Mouse (Mus musculus): ENCODE data around the gene Egln1. TPM values are rescaled to one million over a fixed set of nuclear protein-coding genes. Genes with fewer than 3 reads are reported as not detected.
A peak's percentile ranks its signal among the peaks of the same experiment; 100 is the strongest.

Gene Egln1
- polyA plus RNA-seq, 1 experiment from 2014 or later = 10.0 TPM

DNA sequence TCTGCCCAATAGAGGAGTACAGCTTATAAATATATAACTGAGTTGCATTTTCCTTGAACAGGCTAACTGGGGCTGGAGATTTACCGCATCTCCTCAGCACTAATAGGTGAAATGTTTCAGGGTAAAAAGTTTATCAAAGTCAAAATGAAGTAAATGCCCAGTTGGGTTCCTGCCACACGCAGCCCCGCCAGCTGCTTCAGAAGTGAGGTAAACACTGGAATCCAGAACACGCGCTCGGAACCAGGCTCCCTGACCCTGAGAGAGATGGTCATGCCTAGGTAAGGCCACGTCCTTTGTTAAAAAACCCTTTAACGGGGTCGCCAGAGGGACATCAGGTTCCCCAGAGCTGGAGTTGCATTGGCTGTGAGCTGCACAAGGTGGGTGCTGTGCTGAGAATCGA is 12.4 kb downstream of the Egln1 start:
- ATAC-seq (replicated peaks; ENCODE audit: low FRiP score) (no peak), DNase-seq (ENCODE audit: low spot score) (no peak)
- Histone ChIP-seq H3K4me1 (replicated peaks; ENCODE audit: control insufficient read depth, insufficient read depth, low read length) (no peaks in the 10 kb centered on the region), H3K27me3 (replicated peaks; ENCODE audit: control insufficient read depth, insufficient read depth, low read length) (no peaks in the 10 kb centered on the region), H3K9ac (ENCODE audit: low read depth, low read length) (no peak overlapping the region), H3K36me3 (ENCODE audit: control insufficient read depth, insufficient read depth, low read length) (peaks cover 5% of the 10 kb centered on the region; the same call in 1 of the 2 replicates), H3K27ac (ENCODE audit: low read depth, low read length) (no peak overlapping the region), H3K4me2 (no peak overlapping the region), H3K4me3 (ENCODE audit: low read depth, low read length) (no peak overlapping the region), H3K9me3 (ENCODE audit: control insufficient read depth, low read length) (no peaks in the 10 kb centered on the region)
- 91% methylated on average over 10 of the region's 10 CpGs for WGBS

DNA sequence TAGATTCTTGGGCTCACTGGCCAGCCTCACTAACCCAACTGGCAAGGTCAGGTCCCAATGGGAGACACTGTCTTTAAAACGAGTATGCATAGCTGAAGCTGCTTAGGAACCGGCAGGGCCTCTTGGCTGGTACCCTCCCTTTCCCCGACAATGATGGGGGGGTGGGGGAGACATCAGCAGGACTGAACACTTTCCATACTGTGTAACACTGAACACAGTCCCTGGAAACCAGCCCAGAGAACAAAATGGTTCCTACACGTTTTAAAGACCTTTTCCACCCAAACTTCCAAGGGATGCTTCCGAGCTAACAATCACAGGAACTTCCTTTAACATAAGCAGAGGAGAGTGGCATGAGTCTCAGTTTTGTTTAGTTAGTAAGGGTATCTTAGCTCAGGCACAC is 14.0 kb downstream of the Egln1 start:
- no peaks in the 10 kb centered on the region; the same call in 1 of the 2 replicates for H3K4me1 ChIP-seq (replicated peaks; ENCODE audit: control insufficient read depth, insufficient read depth, low read length)
- DNase-seq (ENCODE audit: low spot score) = no peak
- H3K9ac ChIP-seq (ENCODE audit: low read depth, low read length) = no peak overlapping the region
- no peaks in the 10 kb centered on the region for H3K27me3 ChIP-seq (replicated peaks; ENCODE audit: control insufficient read depth, insufficient read depth, low read length)
- H3K4me2 ChIP-seq = no peak overlapping the region
- no peaks in the 10 kb centered on the region for H3K9me3 ChIP-seq (ENCODE audit: control insufficient read depth, low read length)
- peaks cover 5% of the 10 kb centered on the region; the same call in 1 of the 2 replicates for H3K36me3 ChIP-seq (ENCODE audit: control insufficient read depth, insufficient read depth, low read length)
- ATAC-seq (replicated peaks; ENCODE audit: low FRiP score) = no peak
- H3K27ac ChIP-seq (ENCODE audit: low read depth, low read length) = no peak overlapping the region
- no peak overlapping the region for H3K4me3 ChIP-seq (ENCODE audit: low read depth, low read length)
- 76% methylated on average over 5 of the region's 5 CpGs for WGBS

DNA sequence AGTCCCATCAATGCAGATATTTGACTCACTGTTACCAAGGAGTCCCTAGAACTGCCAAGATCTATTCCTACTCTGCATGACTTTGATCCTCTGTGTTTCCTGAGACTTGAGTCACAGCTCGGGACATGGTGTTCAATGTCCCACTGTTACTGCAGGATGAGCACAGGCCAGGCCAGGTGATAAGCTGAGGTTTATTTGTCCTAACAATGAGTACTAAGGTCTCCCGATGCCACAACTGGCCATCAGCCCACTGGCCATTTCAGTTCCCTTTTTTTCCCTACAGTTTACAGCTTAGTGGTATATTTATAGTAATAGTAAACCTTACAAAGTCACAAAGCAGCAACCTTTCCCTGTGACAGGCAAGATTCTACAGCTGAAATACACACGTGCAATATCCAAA is 16.7 kb downstream of the Egln1 start:
- Histone ChIP-seq H3K27ac (ENCODE audit: low read depth, low read length) (no peak overlapping the region), H3K4me1 (replicated peaks; ENCODE audit: control insufficient read depth, insufficient read depth, low read length) (peaks cover 5% of the 10 kb centered on the region; the same call in 1 of the 2 replicates)
- ATAC-seq (replicated peaks; ENCODE audit: low FRiP score) = no peak

DNA sequence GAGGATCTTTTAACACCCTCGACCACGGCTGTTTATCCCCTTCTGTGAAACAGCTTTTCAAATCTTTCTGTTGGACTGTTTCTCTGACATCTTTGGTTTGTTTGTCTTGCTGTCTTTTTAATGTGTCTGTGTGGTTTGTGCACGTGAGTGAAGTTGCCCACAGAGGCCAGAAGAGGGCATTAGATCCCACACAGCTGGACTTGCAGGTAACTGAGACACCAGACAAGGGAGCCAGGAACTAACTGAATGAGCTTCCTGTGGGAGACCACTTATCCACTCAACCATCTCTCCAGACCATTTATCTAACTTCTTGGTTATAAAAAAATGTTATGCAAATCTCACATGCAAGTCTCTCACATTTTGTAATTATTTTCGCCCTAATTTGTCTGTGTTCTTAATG is 18.5 kb downstream of the Egln1 start:
- no peak overlapping the region for H3K9ac ChIP-seq (ENCODE audit: low read depth, low read length)
- peaks cover 18% of the 10 kb centered on the region for H3K4me1 ChIP-seq (replicated peaks; ENCODE audit: control insufficient read depth, insufficient read depth, low read length)
- H3K9me3 ChIP-seq (ENCODE audit: control insufficient read depth, low read length) = no peaks in the 10 kb centered on the region
- no peaks in the 10 kb centered on the region for H3K36me3 ChIP-seq (ENCODE audit: control insufficient read depth, insufficient read depth, low read length)
- no peak overlapping the region for H3K4me2 ChIP-seq
- no peak overlapping the region for H3K27ac ChIP-seq (ENCODE audit: low read depth, low read length)
- H3K4me3 ChIP-seq (ENCODE audit: low read depth, low read length) = no peak overlapping the region
- WGBS = 89% methylated on average over 4 of the region's 4 CpGs
- ATAC-seq (replicated peaks; ENCODE audit: low FRiP score) = no peak
- no peaks in the 10 kb centered on the region for H3K27me3 ChIP-seq (replicated peaks; ENCODE audit: control insufficient read depth, insufficient read depth, low read length)
- DNase-seq (ENCODE audit: low spot score) = no peak

More for the DNA sequence above, 16.7 kb downstream of the Egln1 start:
- Histone ChIP-seq H3K36me3 (ENCODE audit: control insufficient read depth, insufficient read depth, low read length) (peaks cover 1% of the 10 kb centered on the region; the same call in 1 of the 2 replicates), H3K4me3 (ENCODE audit: low read depth, low read length) (no peak overlapping the region), H3K4me2 (no peak overlapping the region), H3K27me3 (replicated peaks; ENCODE audit: control insufficient read depth, insufficient read depth, low read length) (no peaks in the 10 kb centered on the region), H3K9ac (ENCODE audit: low read depth, low read length) (no peak overlapping the region), H3K9me3 (ENCODE audit: control insufficient read depth, low read length) (no peaks in the 10 kb centered on the region)
- 72% methylated on average over 3 of the region's 3 CpGs for WGBS
- DNase-seq (ENCODE audit: low spot score) = no peak

DNA sequence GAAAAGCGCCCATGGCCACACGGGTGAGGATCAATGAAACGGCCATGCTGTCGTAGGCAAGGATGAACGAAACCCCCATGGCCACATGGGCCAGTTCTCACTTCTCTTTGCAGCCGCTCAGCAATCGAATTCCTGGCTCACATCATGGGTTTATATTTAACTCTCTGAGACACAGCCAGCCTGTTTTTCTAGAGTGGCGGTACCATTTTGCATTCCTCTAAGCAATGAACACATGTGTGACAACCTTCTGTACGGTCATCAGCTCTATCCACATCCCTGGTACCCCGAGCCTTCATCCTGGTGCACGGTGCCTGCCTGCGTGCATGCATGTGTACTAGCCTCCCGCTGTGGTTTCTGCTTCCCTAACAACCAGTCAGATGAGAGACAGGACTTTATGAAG is 19.0 kb downstream of the Egln1 start:
- H3K9me3 ChIP-seq (ENCODE audit: control insufficient read depth, low read length) = no peaks in the 10 kb centered on the region
- no peaks in the 10 kb centered on the region for H3K27me3 ChIP-seq (replicated peaks; ENCODE audit: control insufficient read depth, insufficient read depth, low read length)
- no peak overlapping the region for H3K4me2 ChIP-seq
- ATAC-seq (replicated peaks; ENCODE audit: low FRiP score) (no peak), DNase-seq (ENCODE audit: low spot score) (no peak)
- WGBS = 87% methylated on average over 13 of the region's 13 CpGs
- H3K9ac ChIP-seq (ENCODE audit: low read depth, low read length) = no peak overlapping the region
- H3K27ac ChIP-seq (ENCODE audit: low read depth, low read length) = no peak overlapping the region
- no peaks in the 10 kb centered on the region for H3K36me3 ChIP-seq (ENCODE audit: control insufficient read depth, insufficient read depth, low read length)
- H3K4me1 ChIP-seq (replicated peaks; ENCODE audit: control insufficient read depth, insufficient read depth, low read length) = peaks cover 21% of the 10 kb centered on the region
- no peak overlapping the region for H3K4me3 ChIP-seq (ENCODE audit: low read depth, low read length)

DNA sequence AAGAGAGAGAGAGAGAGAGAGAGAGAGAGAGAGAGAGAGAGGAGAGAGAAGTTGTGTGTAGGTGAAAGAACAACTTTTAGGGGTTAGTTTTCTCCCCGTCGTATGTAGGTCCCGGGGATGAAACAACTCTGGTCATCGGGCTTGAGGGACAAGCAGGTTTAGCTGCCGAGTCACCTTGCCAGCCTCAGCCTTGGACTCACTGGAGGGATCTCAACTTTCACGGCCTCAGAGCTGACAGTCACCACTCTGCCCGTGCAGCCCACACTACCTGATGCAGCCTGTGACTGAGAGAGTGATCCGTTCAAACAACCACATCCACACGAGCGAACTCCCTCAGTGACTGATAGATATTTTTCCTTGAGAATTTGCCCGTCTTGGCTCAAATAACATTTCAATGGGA is 20.1 kb downstream of the Egln1 start:
- no peaks in the 10 kb centered on the region for H3K9me3 ChIP-seq (ENCODE audit: control insufficient read depth, low read length)
- 87% methylated on average over 11 of the region's 11 CpGs for WGBS
- no peak overlapping the region for H3K4me2 ChIP-seq
- H3K4me3 ChIP-seq (ENCODE audit: low read depth, low read length) = no peak overlapping the region
- peaks cover 21% of the 10 kb centered on the region for H3K4me1 ChIP-seq (replicated peaks; ENCODE audit: control insufficient read depth, insufficient read depth, low read length)
- no peak for DNase-seq (ENCODE audit: low spot score)
- H3K9ac ChIP-seq (ENCODE audit: low read depth, low read length) = no peak overlapping the region
- no peaks in the 10 kb centered on the region for H3K36me3 ChIP-seq (ENCODE audit: control insufficient read depth, insufficient read depth, low read length)
- H3K27me3 ChIP-seq (replicated peaks; ENCODE audit: control insufficient read depth, insufficient read depth, low read length) = no peaks in the 10 kb centered on the region
- ATAC-seq (replicated peaks; ENCODE audit: low FRiP score) = no peak
- H3K27ac ChIP-seq (ENCODE audit: low read depth, low read length) = no peak overlapping the region

DNA sequence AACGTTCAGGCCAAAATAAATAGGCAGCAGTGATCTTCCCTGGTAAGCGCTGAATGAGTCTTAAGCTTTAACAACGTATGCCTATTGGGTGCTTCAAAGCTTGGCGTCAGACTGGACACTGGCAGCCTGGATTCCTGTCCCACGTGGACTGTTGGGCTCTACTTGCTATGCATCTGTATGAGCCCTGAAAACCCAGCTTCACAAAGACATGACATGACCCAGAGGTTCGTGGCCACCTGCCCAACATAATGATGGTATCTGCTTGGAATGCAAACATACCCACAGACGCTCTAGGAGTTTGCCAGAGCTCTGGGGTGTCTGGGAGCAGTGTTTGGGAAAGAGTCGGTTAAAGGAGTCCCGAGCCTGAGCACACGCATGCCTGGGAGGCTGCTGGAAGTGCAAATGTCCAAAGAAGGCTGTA is 22.8 kb downstream of the Egln1 start:
- peaks cover 41% of the 10 kb centered on the region for H3K4me1 ChIP-seq (replicated peaks; ENCODE audit: control insufficient read depth, insufficient read depth, low read length)
- H3K4me3 ChIP-seq (ENCODE audit: low read depth, low read length) = no peak overlapping the region
- no peaks in the 10 kb centered on the region for H3K36me3 ChIP-seq (ENCODE audit: control insufficient read depth, insufficient read depth, low read length)
- no peak overlapping the region for H3K4me2 ChIP-seq
- H3K27ac ChIP-seq (ENCODE audit: low read depth, low read length) = no peak overlapping the region
- no peaks in the 10 kb centered on the region for H3K9me3 ChIP-seq (ENCODE audit: control insufficient read depth, low read length)
- no peak overlapping the region for H3K9ac ChIP-seq (ENCODE audit: low read depth, low read length)
- 65% methylated on average over 10 of the region's 10 CpGs for WGBS
- H3K27me3 ChIP-seq (replicated peaks; ENCODE audit: control insufficient read depth, insufficient read depth, low read length) = no peaks in the 10 kb centered on the region
- DNase-seq (ENCODE audit: low spot score) = no peak
- ATAC-seq (replicated peaks; ENCODE audit: low FRiP score) = no peak

DNA sequence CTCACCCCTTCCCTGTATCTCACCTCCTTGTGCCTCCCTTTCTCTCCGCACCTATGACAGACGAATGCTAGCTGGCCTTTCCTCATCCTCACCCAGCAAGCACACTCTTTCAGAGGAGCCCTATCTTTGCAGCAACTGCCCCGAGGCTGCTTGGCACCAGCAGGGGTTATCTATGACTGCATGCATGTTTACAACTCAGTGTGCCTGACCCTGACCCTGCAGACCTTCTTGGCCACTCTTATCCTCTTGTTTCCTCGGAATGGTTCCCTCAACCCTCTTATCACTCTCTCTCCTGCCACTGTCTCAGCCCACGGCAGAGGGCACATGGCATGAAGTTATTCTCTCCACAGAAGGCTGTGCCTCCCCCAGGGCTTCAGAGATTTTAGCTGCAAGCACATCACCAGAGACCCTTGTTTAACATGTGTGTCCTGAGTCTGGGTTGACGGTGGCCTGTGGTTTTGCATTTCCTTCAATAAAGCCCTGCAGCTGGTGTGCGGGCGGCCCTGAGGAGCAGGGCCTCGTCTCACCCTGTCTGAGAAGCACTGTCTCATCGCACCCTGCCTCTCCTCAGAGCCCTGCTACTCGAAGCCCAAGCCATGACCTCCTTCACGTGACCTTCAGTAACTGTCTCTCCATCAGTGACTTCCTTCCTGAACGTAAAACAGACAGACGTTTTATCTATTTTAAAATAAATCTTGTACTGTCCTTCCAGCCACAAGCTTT is 23.4 kb downstream of the Egln1 start:
- DNase-seq (ENCODE audit: low spot score) = no peak
- no peak overlapping the region; the same call in 1 of the 2 replicates for H3K27ac ChIP-seq (ENCODE audit: low read depth, low read length)
- 32% methylated on average over 14 of the region's 14 CpGs for WGBS

More for the DNA sequence above, 23.4 kb downstream of the Egln1 start:
- Histone ChIP-seq H3K4me1 (replicated peaks; ENCODE audit: control insufficient read depth, insufficient read depth, low read length) (peaks cover 42% of the 10 kb centered on the region), H3K4me2 (no peak overlapping the region), H3K4me3 (ENCODE audit: low read depth, low read length) (no peak overlapping the region), H3K36me3 (ENCODE audit: control insufficient read depth, insufficient read depth, low read length) (0 out of 2 replicates have a peak, but pooled peaks cover 2% of the 10 kb centered on the region), H3K27me3 (replicated peaks; ENCODE audit: control insufficient read depth, insufficient read depth, low read length) (no peaks in the 10 kb centered on the region), H3K9ac (ENCODE audit: low read depth, low read length) (no peak overlapping the region), H3K9me3 (ENCODE audit: control insufficient read depth, low read length) (no peaks in the 10 kb centered on the region)
- ATAC-seq (replicated peaks; ENCODE audit: low FRiP score) = peak; percentile 80
